Mouse (Mus musculus) spleen, adult 2 months (tissue): ENCODE data around the gene Nbea.

ENCODE experiments used
- CTCF ChIP-seq: fragments of 200-500 bp; IDR thresholded peaks from 2 replicates; pipeline ENCODE4 v1.5.1; 2011; ENCODE audit warnings: mild to moderate bottlenecking, inconsistent platforms; ENCODE audit not compliant: insufficient read depth, insufficient read length, insufficient replicate concordance; ENCODE audit errors: extremely low read depth
- POLR2A ChIP-seq: fragments of 200-500 bp; IDR thresholded peaks from 2 replicates; pipeline ENCODE4 v1.6.1; 2011; ENCODE audit warnings: low read depth, low read length, inconsistent platforms

DNA sequence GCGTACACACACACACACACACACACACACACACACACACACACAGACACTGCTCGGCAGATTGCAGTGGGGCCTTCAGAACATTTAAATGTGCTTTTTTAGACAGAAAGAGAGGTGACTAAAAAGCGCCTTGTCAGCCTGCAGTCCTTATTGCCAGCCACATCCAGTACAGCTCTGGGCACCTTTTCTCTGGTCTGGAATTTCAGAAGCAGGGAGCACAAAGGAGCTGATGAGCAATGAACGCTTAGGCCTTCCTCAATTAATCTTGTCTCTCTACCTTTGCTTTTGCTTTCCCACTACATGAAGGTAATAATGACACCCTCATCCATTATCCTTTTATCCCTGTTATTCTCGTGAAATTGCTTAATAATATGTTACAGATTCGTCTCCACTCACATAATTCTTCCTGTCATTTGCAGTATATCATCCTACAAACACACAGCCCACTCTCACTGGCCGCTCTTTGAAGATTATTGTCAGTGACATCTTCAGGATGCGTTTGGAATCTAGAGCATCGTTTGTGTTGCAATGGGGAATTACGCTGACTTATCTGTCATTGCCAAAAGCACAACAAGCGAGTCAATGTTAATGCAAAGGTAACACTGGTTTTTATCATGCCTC, 432.9 kb downstream of the Nbea start:
- TF ChIP-seq POLR2A (no peak), CTCF (no peak)
